Mouse (Mus musculus): ENCODE measurements around the gene Il20ra.
"Not testable (repeated sequence)": the region's sequence is repeated elsewhere in the genome, so short reads cannot be mapped to it uniquely, and the experiment has no call there.

The Il20ra gene

DNA sequence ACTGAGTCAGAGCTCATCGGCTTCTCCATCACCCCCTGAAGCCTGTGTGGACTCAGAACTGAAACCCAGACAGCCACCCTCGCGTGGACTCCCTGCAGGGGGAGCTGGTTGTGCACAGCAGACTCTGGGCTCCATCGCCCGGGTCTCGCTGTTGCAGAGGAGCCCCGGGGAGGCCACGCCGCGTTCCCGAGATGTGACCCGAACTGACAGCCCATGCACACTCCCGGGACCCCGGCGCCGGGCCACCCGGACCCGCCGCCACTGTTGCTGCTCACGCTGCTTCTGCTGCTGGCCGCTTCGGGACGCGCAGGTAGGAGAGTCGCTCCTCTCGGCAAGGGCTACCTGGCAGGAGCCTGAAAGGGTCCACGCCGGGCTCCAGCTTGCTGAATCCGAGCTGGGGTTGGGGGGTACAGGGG is at the start of gene Il20ra:
Gene Il20ra (plus strand): TSS at position 150 of the 416 bp plus-strand sequence.
- DNase-seq, result no peak

DNA sequence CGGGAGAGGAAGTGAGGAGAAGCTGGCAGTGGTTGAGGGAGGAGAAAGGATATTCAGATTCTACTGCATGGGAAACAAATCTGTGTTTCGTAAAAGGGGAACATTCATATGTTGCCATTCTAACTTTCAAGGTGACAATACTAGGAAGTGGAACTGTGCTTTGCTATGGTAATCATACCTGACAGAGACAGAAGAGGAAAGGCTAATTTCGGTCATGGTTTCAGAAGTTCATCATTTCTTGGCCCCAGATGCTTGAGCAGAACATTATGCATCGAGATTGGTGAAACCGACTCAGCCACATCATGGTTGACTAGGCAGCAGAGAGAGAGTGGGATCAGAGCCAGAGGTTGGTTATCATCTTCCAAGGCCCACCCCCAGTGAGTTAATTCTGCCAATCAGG is 43.4 kb upstream of the Il20ra start:
- no peak for DNase-seq

DNA sequence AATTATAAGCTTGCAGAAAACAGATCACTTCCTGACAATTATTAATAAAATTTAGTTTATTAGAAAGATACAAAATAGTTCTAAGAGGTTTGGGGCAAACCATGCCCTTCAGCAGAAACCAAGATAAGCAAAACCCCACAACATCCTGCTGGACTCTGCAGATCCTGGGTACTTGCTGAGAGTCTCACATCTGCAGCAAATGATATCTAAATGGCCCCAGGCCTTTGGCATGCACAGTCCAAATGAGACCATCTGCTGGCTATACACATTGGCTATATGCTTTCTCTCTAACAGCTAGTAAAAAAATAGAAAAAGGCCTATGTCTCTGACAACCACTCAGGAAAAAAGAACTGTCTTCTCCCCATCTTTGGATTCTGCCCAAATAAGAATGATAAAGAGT is 40.4 kb upstream of the Il20ra start:
- DNase-seq, result no peak

DNA sequence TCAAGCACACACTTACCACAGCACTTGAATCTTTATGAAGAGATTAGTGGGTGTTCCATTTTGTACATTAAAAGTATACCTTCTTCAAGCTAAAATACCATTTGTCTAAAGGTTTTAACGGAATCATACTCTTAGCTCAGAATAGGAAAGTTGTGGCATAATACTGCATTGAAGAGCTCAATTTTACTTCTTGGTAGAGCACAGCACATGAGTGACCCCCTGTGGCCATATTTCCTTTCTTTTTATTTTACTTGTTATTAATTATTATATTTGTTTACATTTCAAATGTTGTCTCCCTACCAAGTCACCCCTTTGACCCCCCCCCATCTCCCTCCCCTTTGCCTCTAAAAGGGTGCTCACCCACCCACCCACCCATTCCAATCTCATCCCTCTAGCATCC is 39.2 kb upstream of the Il20ra start:
- DNase-seq, result no peak

DNA sequence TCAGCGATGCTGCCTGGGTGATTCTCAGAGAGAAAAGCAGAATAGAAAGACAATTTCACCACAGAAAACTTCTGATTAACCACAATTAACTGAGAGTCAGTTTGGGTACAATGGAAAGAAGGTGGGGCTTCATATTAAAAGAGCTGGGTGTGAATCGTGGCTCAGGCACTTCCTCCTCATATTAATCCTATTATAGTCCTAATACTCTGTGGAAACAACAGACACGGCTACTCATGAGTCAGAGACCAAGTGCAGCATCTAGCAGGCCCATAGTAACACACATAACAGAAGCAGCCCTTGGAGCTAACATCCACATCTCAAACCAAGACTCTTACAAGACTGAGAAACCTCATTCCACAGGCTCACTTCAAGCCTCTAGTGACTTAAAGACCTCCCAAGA is 24.7 kb upstream of the Il20ra start:
- no peak for DNase-seq

DNA sequence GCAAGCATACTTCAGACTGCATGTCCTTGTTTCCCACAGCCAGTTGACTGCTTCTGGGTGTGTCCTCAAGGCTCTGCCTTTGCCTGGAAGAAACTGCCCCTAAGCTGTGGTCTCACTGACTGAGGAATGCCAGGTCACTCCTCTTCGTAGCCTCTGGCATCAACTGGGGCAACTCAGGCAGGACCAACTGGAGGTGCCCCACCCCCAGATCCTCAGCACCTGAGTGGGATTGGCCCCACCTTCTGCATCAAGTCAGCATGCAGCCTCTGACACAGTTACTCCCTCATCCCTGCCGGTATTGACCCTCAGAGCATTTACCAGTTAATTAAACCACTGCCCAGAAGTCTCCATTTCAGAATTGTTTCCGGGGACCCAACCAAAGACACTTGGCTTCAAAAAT is 21.1 kb upstream of the Il20ra start:
- DNase-seq, result no peak

DNA sequence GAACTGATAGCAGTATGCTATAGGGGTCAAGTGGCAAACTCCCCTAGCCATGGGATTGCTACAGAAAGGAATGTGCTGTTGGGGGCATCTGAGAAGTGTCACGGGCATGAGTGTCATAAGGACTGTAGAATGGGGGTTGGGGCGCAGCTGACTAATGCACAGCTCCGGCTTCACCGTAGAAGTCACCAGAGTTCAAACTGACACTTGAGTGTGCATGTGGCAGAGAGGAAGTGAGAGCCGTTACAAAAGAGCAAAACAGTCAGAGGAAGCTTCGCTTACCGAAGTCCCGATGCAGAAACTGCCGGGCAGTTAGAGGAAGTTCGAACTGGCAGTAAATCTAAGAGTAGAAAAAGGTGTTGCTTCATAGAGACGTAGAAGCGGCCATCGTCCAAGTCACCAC is 20.6 kb upstream of the Il20ra start:
- no peak for DNase-seq

DNA sequence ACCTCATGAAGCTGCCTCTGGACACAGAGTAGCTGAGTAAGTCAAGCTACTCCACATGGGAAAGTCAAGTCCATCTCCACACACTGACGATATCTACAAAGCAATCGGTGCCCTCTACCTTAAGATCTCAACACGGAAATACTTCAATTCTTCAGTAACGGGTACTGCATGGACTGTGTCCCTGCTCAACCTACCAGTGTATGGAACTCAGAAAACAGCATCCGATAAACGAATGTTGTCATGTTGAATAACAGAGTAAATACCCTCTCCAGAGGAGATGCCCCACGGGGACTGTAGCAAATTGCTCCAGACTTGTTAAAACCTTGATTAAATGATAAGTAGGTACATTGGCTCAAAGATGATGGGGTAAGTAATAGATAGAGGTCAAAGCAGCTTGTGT is 20.0 kb upstream of the Il20ra start:
- no peak for DNase-seq

DNA sequence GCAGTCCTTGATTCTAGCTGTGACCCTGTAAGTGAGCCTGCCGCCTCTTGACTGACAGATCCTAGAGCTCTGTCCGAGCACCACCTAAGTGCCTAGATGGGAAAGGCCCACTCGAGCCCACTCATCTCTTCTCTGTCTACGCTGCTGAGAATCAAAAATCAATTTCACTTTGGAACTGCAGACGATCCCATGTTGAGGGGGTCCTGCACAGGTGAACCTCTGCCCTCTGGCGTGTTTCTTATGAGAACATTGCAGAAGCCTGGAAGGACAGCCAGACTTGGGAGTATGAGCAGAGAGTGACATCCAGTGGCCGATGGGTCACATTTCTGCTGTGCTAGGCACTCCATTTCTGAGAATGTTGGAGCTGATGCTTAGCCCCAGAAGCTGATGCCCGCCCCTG is 19.4 kb upstream of the Il20ra start:
- no peak for DNase-seq

DNA sequence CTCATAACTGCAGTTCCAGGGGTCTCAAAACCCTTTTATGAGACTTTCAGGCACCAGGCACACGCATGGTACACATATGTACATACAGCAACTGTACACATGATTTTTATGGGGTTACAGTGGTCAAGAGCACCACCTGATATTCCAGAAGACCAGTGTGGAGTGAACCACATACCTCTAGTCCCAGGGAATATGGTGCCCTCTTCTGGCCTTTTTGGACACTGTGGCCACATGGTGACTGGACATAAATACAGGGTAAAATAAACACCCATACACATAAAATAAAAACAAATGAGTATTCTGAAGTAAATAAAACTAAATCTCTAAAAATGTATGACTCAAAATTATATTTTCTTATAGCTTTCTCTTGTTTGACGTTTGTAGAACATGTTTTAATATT is 18.7 kb upstream of the Il20ra start:
- no peak for DNase-seq

DNA sequence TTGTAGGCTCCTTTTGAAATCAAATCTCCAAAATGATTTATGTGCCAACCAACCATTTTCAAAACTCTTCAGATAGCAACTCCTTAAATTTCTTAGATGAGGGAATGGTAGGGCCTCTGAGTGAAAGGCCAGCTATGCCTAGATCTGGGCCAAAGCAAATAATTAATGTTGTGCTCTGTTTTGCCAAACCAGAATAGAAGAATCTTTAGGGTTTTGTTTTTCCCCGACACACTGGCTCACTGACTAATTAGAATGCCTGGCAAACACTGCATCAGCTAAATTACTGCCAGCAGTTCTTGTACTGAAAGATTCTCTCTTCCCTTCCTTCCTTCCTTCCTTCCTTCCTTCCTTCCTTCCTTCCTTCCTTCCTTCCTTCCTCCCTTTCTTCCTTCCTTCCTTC is 13.0 kb upstream of the Il20ra start:
- no peak for DNase-seq

DNA sequence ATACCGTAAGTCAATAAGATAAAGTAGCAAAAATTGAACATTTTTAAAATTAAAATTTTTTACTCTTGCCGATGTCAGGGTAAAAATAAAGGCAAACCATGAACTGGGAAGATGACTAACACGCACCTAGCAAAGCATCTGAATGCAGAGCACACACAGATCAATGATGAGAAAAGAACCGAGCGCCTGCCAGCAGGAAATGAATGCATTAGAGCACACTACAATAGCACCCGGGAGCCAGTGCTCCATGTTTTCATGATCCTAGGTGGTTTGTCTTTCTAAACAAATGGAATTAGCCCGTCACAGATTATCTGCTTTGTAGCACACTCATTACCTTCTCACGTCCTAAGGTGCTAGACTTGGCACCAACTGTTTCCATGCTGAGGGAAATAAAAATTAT is 7.9 kb upstream of the Il20ra start:
- no peak for DNase-seq

DNA sequence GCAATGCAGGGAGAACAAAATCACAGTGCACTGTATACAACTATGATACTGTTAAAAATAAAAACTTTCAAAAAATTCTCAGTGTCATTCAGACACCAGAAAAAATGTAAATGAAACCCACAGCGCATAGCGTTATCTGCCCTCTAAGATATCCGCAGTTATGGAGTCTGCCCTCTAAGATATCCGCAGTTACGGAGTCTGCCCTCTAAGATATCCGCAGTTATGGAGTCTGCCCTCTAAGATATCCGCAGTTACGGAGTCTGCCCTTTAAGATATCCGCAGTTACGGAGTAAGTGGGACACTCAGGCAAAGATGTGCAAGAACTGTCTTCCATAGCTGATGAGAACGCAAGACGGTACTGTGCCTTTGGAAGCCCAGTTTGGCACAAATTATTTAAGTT is 4.6 kb upstream of the Il20ra start:
- DNase-seq, result no peak

DNA sequence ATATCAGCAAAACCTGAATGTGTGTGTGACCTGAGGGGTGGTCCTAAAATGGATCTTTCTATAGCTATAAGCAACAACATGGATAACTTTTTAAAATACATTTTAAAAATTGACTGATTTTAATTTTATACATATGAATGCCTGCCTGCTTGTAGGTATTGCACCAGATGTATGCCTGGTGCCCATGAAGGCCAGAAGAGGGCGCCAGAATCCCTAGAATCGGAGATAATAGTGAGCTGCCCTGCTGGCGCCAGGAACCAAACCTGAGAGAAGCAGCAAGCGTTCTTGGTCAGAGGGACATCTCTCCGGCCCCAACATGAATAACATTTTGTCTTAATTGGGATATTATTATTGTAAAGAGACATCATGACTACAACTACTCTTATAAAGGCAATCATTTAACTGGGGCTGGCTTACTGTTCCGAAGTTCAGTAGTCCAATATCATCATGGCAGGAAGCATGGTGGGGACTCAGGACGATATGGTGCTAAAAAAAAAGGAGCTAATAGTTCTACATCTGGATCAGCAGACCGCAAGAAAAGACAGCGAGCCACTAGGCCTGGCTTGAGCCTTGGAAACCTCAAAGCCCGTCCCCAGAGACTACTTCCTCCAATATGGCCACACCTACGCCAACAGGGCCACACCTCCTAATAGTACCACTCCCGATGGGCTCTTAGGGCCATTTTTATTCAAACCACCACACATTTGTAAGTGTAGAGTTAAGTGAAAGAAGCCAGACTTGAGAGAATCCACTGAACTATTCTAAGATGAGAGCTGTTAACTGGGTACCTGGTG is 3.9 kb upstream of the Il20ra start:
- DNase-seq, result no peak

DNA sequence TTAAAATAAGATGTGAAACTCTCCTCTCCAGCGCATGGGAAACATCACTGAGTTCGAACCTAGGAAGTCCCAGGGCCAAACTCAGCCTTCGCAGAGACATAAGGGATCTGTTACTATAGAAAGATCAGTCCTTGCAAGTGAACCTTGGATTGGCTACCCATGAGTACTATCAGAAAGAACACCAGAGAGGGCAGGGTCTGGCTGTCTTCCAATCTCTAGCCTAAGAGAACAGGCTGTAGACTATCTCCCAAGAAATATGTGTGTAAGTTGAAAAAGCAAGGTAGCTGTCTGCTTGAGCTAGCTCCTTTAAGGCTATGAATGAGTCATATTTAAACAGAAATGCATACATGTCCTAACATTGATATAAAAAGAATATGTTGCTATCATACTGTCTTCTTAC is 1.4 kb upstream of the Il20ra start:
- DNase-seq, result no peak

DNA sequence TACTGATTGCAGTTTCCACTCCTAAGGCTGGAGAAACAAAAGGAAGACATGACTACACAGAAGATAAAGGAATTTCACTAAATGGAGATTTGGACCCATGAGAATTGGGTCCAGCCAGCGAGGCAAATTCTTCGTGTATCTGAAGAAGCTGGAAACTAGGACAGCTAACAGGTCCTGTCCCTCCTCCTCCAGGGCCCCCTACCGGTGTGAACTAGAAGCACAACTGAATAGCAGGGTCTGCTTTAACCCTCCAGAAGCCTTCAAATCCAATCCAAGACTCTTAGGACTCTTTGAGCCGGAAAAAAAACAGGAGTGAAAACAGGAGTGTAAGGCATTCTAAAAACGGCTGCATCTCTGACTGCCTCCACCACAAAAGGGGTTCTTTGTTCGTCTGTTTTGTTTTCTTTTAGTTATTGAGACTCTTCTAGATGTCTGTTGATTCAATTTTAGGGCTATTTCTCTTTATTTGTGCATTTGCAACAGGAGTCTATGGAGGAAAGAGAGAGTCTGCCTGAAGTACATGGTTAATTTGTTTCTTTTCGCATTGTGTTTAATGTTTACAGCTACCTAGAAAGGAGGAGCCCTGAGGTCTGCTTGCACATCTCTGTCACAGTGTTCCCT is 709 bp upstream of the Il20ra start:
- DNase-seq, result no peak

DNA sequence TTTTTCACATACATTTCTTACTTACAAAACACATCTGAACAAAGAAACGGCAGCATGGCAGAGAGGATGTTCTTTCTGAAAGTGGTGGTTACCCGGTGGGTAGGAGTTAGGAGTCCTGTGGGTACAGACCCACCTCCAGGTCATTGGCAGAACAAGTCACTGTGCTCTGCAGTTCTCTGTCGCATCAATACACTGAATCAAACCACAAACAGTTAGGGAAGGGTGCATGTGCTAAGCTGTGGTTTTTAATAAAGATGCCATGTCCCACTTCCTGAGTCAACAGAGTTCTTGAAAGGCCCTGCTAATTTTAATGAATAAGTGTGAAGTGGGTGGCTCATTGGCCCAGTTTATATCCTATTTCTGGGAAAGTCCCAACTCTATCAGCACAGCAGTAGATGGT is 6.3 kb downstream of the Il20ra start:
- DNase-seq, result no peak

DNA sequence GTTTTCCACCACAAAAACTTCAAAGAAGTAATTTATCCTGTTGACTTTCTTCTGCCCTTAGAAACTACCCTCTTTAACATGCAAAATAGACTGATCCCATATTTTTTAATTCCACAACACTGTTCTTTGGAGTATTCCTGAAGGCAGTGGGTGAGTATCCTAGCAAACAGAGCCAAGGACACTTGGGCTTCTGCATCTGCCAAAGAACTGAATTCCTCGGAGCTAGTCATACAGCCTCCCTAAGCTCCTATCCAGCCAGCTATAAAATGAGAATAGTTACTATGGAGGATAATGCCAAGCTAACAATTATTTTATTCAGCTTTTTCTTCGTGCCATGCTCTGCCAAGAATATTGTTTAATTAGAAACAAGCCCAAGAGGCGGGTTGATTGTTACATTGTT is 9.9 kb downstream of the Il20ra start:
- no peak for DNase-seq

DNA sequence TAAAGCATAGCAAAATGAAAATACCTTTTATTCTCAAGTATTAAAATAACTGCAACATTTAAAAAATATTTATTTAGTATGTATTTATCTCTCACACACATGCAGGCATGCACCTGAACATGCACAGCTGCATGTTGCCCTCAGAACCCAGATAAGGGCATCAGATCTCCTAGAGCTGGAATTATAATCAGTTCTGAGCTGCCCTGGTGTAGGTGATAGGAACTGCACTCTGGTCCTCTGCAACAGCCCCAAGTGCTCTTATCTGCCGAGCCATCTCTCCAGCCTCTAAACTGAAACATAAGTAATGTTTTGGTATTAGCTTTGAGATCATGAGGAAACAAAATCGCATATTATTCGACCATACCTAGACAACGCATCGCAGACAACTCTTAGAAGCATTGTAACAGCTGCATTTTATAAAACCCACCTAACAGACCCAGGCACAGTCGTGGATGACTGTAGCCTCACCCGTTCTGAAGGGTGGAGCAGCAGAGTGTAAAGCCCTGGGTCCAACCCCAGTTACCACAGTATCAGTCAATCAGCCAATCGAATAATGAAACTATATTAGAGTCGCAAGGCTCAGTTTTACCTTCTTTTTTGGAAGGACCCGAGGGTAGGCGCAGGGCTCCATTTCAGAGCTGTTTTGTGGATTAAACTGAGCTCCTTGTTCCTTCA is 11.9 kb downstream of the Il20ra start:
- no peak for DNase-seq

DNA sequence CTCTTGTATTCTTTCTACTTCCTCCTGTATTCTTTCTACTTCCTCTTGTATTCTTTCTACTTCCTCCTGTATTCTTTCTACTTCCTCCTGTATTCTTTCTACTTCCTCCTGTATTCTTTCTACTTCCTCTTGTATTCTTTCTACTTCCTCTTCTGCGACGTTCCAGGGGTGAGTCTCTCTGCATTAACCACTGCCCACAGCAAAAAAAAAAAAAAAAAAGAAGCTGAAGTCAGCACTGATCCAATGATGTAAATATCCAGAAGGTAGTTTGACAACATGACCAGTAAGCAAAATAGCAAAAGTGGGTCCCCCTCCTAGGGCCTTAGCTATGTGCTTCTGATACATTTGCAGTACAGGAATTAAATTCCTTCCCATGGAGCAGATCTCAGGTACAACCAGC is 26.1 kb downstream of the Il20ra start:
- not testable (repeated sequence) for DNase-seq

DNA sequence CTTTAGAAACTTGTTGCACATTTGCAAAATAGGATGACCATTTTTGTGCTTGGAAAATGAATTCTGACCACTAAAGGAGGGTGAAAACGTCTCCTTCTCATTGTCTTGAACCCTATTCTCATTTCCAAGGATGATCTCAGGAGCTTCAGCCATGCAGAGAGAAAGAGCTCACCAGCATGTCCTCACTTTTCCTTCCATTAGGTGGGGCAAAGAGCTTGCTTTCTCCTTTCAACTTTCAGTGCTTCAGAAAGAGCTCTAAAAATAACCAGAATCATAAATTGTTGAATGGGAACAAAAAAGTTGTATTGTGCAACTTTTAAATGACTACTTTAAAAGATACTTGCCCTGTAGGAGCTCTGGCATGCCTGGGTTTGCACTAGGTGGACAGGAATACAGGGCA is 33.3 kb downstream of the Il20ra start:
- DNase-seq, result no peak

DNA sequence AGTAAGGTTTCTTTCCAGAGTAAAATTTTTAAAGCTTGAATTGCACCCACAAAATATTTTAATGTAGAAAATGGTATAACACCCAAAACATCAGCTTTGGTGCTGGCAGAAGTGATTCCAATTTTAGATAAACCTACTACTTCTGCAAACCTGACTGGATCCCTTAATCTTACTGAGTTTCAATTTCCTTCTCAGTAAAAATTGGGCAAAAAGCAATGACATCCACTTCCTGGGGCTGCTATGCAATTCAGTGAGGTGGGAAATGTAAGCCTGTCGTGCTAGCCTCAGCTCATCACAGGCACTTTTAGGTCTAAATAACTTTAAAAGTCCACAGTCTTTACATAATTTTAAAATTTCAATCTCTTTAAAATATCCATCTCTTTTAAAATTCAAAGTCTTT is 33.8 kb downstream of the Il20ra start:
- no peak for DNase-seq

DNA sequence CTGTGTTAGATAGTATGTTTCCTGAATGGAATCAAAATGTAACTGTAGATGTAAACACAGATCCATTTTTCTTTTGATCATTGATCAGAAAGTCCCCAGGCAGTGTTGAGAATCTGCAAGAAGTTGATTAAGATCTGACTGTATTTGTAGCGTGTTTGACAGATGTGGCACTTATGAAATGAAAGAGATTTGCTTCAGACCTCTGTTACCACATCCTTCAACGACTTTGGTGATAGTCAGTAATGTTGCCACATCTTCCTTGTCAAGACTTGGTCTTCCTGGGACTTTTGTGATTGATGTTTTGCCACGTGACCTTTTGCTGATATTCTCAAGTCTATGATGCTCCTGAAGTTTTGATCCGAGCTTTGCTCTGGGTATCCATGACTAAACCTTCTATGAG is 35.3 kb downstream of the Il20ra start:
- no peak for DNase-seq

DNA sequence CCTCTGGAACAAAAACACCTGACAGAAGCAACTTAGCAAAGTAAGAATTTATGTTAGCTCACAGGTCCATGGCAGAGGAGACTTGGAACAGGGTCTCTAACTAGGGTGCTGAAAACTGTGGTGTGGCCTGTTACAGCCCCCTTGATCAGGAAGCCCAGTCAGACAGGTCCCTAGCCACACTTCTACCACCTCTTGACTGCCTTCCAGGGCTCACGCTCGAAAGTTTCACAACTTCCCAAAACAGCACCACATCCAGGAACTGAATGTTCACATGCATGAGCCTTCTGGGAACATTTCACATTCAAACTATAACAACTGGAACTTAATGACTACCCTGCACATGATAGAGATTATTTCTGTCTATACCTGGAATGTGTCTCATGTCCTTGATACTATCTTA is 53.1 kb downstream of the Il20ra start:
- DNase-seq, result no peak

Measured in cerebellum, adult 8-10 months (tissue).